Mouse (Mus musculus): Measurements from ENCODE around the gene Fabp1. TPM values are rescaled to one million over a fixed set of nuclear protein-coding genes. Genes with fewer than 3 reads are reported as not detected.

The Fabp1 gene
- total RNA-seq, 2 experiments from 2014 or later = not detected

GRCm38 (mm10) chr6:71211917-71212316, 12.3 kb downstream of the Fabp1 start:
- DNase-seq (ENCODE audit: low spot score in 2 of 2) = no peak

GRCm38 (mm10) chr6:71212471-71212870, 12.8 kb downstream of the Fabp1 start:
- no peak for DNase-seq (ENCODE audit: low spot score in 2 of 2)

- no peak for DNase-seq (ENCODE audit: low spot score in 2 of 2)
Measured at GRCm38 (mm10) chr6:71221501-71221900, 21.9 kb downstream of the Fabp1 start.

- no peak for DNase-seq (ENCODE audit: low spot score in 2 of 2)
Measured at GRCm38 (mm10) chr6:71224184-71224943, 24.7 kb downstream of the Fabp1 start.

- no peak for DNase-seq (ENCODE audit: low spot score in 2 of 2)
Measured at GRCm38 (mm10) chr6:71226544-71226943, 26.9 kb downstream of the Fabp1 start.

- no peak for DNase-seq (ENCODE audit: low spot score in 2 of 2)
Measured at GRCm38 (mm10) chr6:71227157-71227770, 27.6 kb downstream of the Fabp1 start.

GRCm38 (mm10) chr6:71235121-71235520, 35.5 kb downstream of the Fabp1 start:
- DNase-seq (ENCODE audit: low spot score in 2 of 2) = no peak

GRCm38 (mm10) chr6:71235944-71236343, 36.3 kb downstream of the Fabp1 start:
- DNase-seq (ENCODE audit: low spot score in 2 of 2) = no peak

GRCm38 (mm10) chr6:71236506-71236905, 36.9 kb downstream of the Fabp1 start:
- DNase-seq (ENCODE audit: low spot score in 2 of 2) = no peak

- DNase-seq (ENCODE audit: low spot score in 2 of 2) = no peak
Measured at GRCm38 (mm10) chr6:71237031-71237431, 37.4 kb downstream of the Fabp1 start.

GRCm38 (mm10) chr6:71239069-71239750, 39.6 kb downstream of the Fabp1 start:
- no peak for DNase-seq (ENCODE audit: low spot score in 2 of 2)

- no peak for DNase-seq (ENCODE audit: low spot score in 2 of 2)
Measured at GRCm38 (mm10) chr6:71240831-71241230, 41.2 kb downstream of the Fabp1 start.

GRCm38 (mm10) chr6:71242811-71243210, 43.2 kb downstream of the Fabp1 start:
- no peak for DNase-seq (ENCODE audit: low spot score in 2 of 2)

GRCm38 (mm10) chr6:71243258-71243657, 43.6 kb downstream of the Fabp1 start:
- DNase-seq (ENCODE audit: low spot score in 2 of 2) = no peak

GRCm38 (mm10) chr6:71248420-71248819, 48.8 kb downstream of the Fabp1 start:
- no peak for DNase-seq (ENCODE audit: low spot score in 2 of 2)

GRCm38 (mm10) chr6:71249615-71250014, 50.0 kb downstream of the Fabp1 start:
- no peak for DNase-seq (ENCODE audit: low spot score in 2 of 2)

GRCm38 (mm10) chr6:71250951-71251350, 51.3 kb downstream of the Fabp1 start:
- DNase-seq (ENCODE audit: low spot score in 2 of 2) = no peak

- no peak for DNase-seq (ENCODE audit: low spot score in 2 of 2)
Measured at GRCm38 (mm10) chr6:71254456-71254855, 54.8 kb downstream of the Fabp1 start.
